Mouse (Mus musculus): ENCODE measurements around the gene Ankrd54. TPM values are rescaled to one million over a fixed set of nuclear protein-coding genes. Genes with fewer than 3 reads are reported as not detected.

The Ankrd54 gene
- polyA plus RNA-seq, 2 experiments = 44.4 to 58.3 TPM

GRCm38 (mm10) chr15:79030551-79031435, 31.9 kb downstream of the Ankrd54 start:
- DNase-seq (ENCODE audit: low spot score) (peak; percentile 96), ATAC-seq (ENCODE audit: low FRiP score, low read depth) (peak; percentile 84)
- WGBS = 1% methylated on average over 52 of the region's 52 CpGs
- Histone ChIP-seq H3K36me3 (ENCODE audit: control insufficient read depth, insufficient read depth, low read length) (no peaks in the 10 kb centered on the region), H3K4me2 (replicated peaks; ENCODE audit: low read depth, low read length, severe bottlenecking) (peak overlapping the region; percentile 96), H3K27me3 (ENCODE audit: control insufficient read depth, insufficient read depth, low read length) (no peaks in the 10 kb centered on the region), H3K9ac (ENCODE audit: low read depth, low read length, severe bottlenecking) (peak overlapping the region; percentile 100), H3K27ac (replicated peaks; ENCODE audit: low read depth, low read length) (peak overlapping the region; percentile 75), H3K9me3 (ENCODE audit: control insufficient read depth, low read length) (no peaks in the 10 kb centered on the region), H3K4me3 (replicated peaks; ENCODE audit: low read length) (peak overlapping the region; percentile 82), H3K4me1 (ENCODE audit: control insufficient read depth, insufficient read depth, low read length) (peaks cover 23% of the 10 kb centered on the region)
- TF ChIP-seq POLR2A (IDR thresholded peaks at IDR 0.05; ENCODE audit: borderline replicate concordance, extremely low read depth, insufficient read depth, insufficient read length) = 0 out of 2 replicates have a peak, but pooled peaks have one; percentile 25

GRCm38 (mm10) chr15:79029519-79030241, 33.0 kb downstream of the Ankrd54 start:
- ATAC-seq (ENCODE audit: low FRiP score, low read depth) (no peak), DNase-seq (ENCODE audit: low spot score) (peak; percentile 49)
- peak overlapping the region; percentile 56 for H3K27ac ChIP-seq (replicated peaks; ENCODE audit: low read depth, low read length)
- peak overlapping the region; percentile 82 for H3K4me3 ChIP-seq (replicated peaks; ENCODE audit: low read length)
- 6% methylated on average over 11 of the region's 11 CpGs for WGBS
- no peaks in the 10 kb centered on the region for H3K9me3 ChIP-seq (ENCODE audit: control insufficient read depth, low read length)
- H3K4me2 ChIP-seq (replicated peaks; ENCODE audit: low read depth, low read length, severe bottlenecking) = peak overlapping the region; percentile 96
- no peaks in the 10 kb centered on the region for H3K27me3 ChIP-seq (ENCODE audit: control insufficient read depth, insufficient read depth, low read length)
- H3K9ac ChIP-seq (ENCODE audit: low read depth, low read length, severe bottlenecking) = peak overlapping the region; percentile 100
- H3K36me3 ChIP-seq (ENCODE audit: control insufficient read depth, insufficient read depth, low read length) = no peaks in the 10 kb centered on the region
- TF ChIP-seq POLR2A (IDR thresholded peaks at IDR 0.05; ENCODE audit: borderline replicate concordance, extremely low read depth, insufficient read depth, insufficient read length) = no peak
- peaks cover 25% of the 10 kb centered on the region for H3K4me1 ChIP-seq (ENCODE audit: control insufficient read depth, insufficient read depth, low read length)

- DNase-seq (ENCODE audit: low spot score) (no peak), ATAC-seq (ENCODE audit: low FRiP score, low read depth) (no peak)
- TF ChIP-seq POLR2A (IDR thresholded peaks at IDR 0.05; ENCODE audit: borderline replicate concordance, extremely low read depth, insufficient read depth, insufficient read length) = no peak
- Histone ChIP-seq H3K36me3 (ENCODE audit: control insufficient read depth, insufficient read depth, low read length) (no peaks in the 10 kb centered on the region), H3K9ac (ENCODE audit: low read depth, low read length, severe bottlenecking) (peak overlapping the region; percentile 100), H3K27me3 (ENCODE audit: control insufficient read depth, insufficient read depth, low read length) (no peaks in the 10 kb centered on the region), H3K27ac (replicated peaks; ENCODE audit: low read depth, low read length) (peak overlapping the region; percentile 99), H3K4me2 (replicated peaks; ENCODE audit: low read depth, low read length, severe bottlenecking) (peak overlapping the region; percentile 96), H3K9me3 (ENCODE audit: control insufficient read depth, low read length) (no peaks in the 10 kb centered on the region), H3K4me1 (ENCODE audit: control insufficient read depth, insufficient read depth, low read length) (peaks cover 25% of the 10 kb centered on the region), H3K4me3 (replicated peaks; ENCODE audit: low read length) (peak overlapping the region; percentile 82)
- 16% methylated on average over 16 of the region's 16 CpGs for WGBS
Observed at GRCm38 (mm10) chr15:79028823-79029484, 33.7 kb downstream of the Ankrd54 start.

- DNase-seq (ENCODE audit: low spot score) = peak; percentile 88
- peak within 1 kb of the TSS; percentile 99 for H3K27ac ChIP-seq (replicated peaks; ENCODE audit: low read depth, low read length)
- H3K36me3 ChIP-seq (ENCODE audit: control insufficient read depth, insufficient read depth, low read length) = no peaks in the 10 kb centered on the region
- H3K9ac ChIP-seq (ENCODE audit: low read depth, low read length, severe bottlenecking) = peak within 1 kb of the TSS; percentile 100
- peak; percentile 67; the same call in 1 of the 2 replicates for TF ChIP-seq POLR2A (IDR thresholded peaks at IDR 0.05; ENCODE audit: borderline replicate concordance, extremely low read depth, insufficient read depth, insufficient read length)
- H3K27me3 ChIP-seq (ENCODE audit: control insufficient read depth, insufficient read depth, low read length) = no peaks in the 10 kb centered on the region
- peak within 1 kb of the TSS; percentile 82 for H3K4me3 ChIP-seq (replicated peaks; ENCODE audit: low read length)
- H3K4me1 ChIP-seq (ENCODE audit: control insufficient read depth, insufficient read depth, low read length) = peaks cover 25% of the 10 kb centered on the region
- under 1% methylated on average over 25 of the region's 58 CpGs for WGBS
- H3K9me3 ChIP-seq (ENCODE audit: control insufficient read depth, low read length) = no peaks in the 10 kb centered on the region
- peak; percentile 82 for ATAC-seq (ENCODE audit: low FRiP score, low read depth)
- H3K4me2 ChIP-seq (replicated peaks; ENCODE audit: low read depth, low read length, severe bottlenecking) = peak within 1 kb of the TSS; percentile 96
Observed at GRCm38 (mm10) chr15:79028237-79028738, 34.4 kb downstream of the Ankrd54 start, which contains the start of gene H1f0. Gene H1f0 (plus strand): TSS chr15:79028450.

All from limb, embryonic 14.5 days (tissue).